Mouse (Mus musculus): Measurements from ENCODE around the gene Tra2b.

DNA sequence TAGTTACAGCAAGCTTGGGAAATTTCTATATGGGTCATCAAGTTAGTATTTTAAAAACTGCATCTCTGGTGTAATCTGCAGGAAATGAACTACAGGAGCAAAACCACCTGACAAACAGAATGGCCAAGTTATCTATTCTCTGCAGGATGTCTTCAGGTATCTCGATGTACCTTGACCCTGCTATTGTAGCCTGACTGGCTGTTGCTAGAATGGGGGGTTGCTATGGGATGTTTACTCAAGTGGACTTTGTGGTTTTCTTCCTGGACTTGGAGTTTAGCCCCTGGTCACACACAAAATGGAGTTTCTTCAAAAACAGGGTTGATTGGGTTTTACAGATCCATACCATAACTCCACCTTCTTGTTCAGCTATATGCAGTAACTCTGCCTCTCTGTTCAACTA, 62.3 kb downstream of the Tra2b start:
- TF ChIP-seq POLR2A (IDR thresholded peaks at IDR 0.05; ENCODE audit: borderline replicate concordance, extremely low read depth, insufficient read depth, insufficient read length, poor library complexity, severe bottlenecking) (no peak), CTCF (IDR thresholded peaks at IDR 0.05; ENCODE audit: borderline replicate concordance, extremely low read depth, insufficient read depth, insufficient read length) (no peak)
